Mouse (Mus musculus): ENCODE data around the gene Snrpb.

Snrpb gene

DNA sequence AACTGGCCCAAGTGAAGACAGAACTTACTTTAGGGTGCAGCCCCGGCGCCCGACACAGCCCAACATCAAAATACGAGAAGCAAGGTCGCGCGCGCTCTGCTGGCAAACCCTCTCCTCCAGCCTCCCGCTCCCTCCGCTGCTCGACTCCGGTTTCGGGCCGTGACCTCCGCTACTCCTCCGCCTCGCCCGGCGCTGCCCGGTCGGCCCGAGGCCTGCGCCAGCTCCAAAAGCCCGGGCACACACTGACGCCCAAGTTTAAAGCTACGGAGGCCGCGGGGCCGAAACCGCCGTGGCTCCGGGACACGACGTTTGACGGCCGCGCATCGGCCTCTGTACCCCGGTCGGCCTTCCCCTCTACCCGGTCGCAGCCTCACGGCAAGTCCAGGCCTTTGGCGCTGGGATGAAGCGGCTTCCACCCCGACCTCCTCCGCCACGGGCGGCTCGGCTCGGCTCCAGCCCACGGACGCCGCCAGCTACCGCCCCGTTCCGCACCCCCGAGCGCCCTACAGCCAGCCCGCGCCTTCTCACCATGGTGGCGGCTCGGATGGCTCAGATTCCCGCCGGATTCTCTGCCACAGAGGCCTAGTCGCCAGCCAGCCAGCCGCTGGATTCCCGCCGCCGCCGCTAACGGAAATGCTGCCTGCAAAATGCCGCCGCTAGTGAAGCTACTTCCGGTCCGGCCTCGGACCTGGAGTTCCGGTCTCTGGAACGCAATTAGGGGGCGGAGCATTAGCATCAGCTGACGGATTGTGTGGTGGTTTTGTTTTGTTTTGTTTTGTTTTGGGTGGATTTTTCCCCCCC is at the start of gene Snrpb:
Snrpb (minus strand) TSS at position 698 of the 801 bp plus-strand sequence.
- peak; percentile 83 to 89 for DNase-seq (ENCODE audit: low spot score in 2 of 2)

DNA sequence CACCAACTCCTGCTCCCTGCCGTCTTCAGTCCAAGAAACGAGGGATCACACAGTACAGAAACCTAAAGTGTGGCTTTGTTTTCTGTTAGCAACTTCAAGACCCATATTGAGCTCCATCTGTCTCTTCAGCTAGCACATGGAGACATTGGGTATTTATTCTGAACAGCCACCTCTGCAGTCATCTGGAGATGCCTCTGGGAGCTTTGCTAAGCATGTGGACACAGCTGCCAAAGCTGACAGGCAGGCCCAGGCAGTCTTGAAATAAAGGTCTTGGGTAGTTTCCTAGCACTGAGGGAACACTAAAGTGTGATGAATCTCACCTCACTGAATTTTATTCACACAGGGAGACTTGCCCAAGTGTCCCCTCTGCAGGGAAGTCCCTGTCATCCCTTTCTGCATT is 32.4 kb upstream of the Snrpb start:
- no peak for DNase-seq (ENCODE audit: low spot score in 2 of 2)

DNA sequence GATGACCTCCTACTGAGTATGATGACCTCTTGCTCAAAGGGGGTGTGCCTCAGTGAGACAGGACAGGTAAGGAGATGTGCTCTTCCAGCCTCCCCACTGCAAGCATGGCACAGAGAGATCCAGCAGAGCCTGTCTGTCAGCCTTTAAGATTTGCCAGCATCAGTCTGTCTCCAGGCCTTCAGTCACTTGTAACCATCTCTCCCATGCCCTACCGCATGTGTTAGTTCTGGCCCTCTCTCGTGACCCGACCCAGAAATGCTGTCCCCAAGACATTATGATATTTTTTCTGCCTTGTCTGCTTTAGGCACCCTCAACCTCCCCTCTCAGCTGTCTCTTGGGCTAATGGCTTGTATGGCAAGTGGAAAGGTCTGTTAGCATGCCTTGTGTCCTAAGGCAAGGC is 30.4 kb upstream of the Snrpb start:
- DNase-seq (ENCODE audit: low spot score in 2 of 2): no peak

DNA sequence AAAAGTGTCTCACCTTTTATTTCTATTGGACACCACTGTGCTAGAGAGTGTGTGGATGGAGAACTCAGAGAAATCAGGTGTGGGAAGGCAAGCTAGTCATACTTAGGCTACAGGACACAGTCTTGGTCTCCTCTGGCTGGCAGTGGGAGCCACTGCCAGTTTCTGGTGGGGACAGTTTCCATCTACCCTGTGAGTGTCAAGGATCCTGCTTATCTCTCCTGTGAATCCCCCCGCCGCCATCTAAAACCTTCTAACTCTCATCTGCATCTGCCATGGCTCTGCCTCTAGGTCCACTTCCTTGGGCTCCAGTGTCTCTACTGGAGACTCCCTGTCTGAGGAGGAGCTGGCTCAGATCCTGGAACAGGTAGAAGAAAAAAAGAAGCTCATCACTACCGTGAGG is 28.8 kb upstream of the Snrpb start:
- DNase-seq (ENCODE audit: low spot score in 2 of 2): no peak

DNA sequence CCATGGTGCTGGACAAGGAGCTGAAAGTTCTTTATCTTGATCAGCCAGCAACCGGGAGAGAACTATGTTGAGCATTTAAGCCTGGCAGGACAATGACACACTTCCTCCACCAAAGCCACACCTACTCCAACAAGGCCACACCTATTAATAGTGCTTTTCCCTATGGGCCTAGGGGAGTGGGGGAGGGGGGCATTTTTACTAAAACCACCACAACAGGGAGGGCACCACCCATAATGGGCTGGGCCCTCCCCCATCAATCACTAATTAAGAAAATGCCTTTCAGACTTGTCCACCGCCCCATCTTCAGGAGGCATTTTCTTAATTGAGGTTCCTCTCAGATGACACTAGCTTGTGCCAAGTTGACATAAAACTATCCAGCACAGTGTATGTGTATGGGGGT is 28.2 kb upstream of the Snrpb start:
- DNase-seq (ENCODE audit: low spot score in 2 of 2): no peak

DNA sequence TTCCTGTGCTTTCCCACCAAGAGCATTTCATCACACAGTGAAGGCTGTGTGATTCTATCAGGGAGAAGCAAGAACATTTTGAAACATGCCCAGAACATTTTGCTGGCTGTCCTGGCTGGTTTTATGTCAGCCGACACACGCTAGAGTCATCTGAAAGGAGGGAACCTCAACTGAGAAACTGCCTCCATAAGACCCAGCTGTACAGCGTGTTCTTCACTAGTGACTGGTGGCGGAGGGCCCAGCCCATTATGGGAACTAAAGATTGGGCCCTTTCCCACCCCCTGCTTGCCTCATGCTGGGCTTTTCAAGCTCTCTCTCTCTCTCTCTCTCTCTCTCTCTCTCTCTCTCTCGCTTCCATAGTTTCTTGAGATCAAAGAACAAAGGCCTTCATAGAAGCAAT is 21.8 kb upstream of the Snrpb start:
- no peak for DNase-seq (ENCODE audit: low spot score in 2 of 2)

DNA sequence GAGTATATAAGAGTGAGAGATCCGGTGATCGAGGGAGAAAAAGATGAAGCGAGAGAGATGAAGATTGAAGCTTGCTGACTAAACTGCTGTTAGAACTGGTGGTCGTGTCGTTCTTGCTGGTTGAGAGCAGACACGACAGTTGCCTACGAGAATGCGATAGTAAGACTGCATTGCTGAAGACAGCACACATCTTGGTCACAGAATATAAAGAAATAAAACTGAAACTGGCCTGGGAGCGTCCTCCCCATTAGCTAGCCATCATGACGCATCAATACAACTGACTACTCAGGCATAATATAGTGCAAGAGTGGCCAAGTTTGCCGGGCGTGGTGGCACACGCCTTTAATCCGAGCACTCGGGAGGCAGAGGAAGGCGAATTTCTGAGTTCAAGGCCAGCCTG is 15.7 kb upstream of the Snrpb start, which contains the start of gene Tmc2:
Tmc2 (plus strand) TSS at position 301 of the 400 bp plus-strand sequence.
- DNase-seq (ENCODE audit: low spot score in 2 of 2): no peak

DNA sequence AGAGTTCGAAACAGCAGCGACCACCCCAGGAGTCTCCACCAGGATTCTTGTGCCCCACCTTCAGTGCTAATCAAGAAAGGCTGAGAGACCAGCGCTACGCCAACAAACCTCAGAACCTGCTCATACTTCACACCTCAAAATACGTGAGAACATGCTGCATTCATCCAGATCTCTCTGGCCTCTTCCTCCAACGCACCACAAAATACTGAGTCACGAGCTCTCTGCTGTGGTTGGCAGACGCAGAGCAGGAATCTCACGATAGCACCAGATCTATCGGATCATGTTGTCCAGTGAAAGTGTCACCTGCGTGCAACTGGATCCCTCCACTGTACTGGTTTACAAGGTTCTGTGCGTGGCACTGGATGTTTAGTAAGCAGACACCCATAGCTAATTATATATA is 9.2 kb upstream of the Snrpb start:
- DNase-seq (ENCODE audit: low spot score in 2 of 2): no peak

DNA sequence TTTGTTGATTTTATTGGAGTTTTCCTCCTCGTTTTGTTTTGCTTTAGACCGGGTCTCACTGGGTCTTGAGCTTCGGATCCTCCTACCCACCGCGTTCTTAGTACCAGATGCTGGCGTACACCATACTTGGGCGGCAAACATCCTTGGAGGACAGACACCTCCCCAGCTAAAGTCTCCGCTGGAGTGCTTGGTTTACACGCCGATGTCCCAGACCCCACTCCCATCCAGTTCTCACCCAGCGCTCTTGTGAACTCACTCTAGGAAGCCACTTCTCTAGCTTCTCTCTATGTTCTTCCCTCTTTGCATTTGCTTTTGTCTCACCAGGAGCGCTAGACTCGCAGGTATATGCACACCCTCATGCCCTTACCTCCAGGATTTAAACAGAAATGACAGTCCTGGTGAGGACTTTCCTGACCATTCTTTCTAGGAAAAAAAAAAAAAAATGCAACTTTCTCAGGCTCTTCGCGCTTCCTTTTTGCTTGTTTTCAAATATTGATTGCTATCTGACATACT is 360 bp upstream of the Snrpb start:
- no peak for DNase-seq (ENCODE audit: low spot score in 2 of 2)

DNA sequence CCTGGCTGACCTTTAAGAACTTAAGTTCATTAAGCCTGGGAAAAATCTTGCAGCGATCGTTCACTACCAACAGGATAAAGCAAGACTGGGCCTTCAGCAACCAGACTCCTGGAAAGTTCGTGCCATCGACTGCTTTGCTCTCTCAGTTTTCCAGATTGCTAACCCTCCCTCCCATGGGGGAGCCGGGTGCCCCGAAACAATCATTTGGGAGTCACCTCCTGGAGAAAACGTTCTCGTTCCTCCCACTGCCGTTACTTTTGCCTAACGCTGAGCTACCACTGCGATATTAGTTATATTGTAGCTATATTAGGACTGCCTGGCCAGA is 860 bp downstream of the Snrpb start:
- no peak for DNase-seq (ENCODE audit: low spot score in 2 of 2)

DNA sequence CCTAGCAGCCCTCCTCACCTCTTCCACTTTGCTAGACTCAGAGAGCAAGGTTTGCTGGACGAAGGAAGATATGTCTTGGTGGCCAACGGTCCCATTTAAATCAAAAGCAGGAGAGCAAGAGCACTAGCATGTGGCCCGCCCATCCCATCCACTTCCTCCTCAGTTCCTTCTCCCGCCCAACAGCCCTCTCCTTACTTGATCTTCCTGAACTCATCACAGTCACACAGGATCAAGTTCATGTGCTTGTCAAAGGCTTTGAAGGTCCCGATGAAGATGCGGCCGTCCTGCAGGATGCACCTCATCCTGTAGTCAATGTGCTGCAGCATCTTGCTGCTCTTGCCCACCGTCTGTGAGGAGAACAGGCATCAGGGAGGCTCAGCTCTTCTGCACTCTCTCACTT is 2.4 kb downstream of the Snrpb start:
- DNase-seq (ENCODE audit: low spot score in 2 of 2): no peak

DNA sequence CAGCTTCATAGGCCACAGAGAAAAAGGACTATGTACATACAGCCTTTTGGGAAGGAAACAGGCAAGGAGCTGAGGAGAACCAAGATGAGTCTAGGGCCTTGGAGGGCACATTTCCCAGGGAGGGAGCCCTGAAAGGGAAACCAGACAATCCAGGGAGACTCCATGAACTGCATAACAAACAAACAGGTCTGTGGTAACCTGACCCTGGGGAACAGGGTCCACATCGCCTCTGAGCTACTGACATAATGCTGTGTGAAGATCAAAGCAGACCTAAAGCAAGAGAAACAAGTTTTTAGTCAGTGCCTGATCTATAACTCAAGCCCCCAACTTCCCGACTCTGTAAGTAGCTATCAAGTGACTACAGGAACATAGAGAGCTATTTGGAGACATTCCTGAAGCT is 7.5 kb downstream of the Snrpb start:
- DNase-seq (ENCODE audit: low spot score in 2 of 2): no peak

DNA sequence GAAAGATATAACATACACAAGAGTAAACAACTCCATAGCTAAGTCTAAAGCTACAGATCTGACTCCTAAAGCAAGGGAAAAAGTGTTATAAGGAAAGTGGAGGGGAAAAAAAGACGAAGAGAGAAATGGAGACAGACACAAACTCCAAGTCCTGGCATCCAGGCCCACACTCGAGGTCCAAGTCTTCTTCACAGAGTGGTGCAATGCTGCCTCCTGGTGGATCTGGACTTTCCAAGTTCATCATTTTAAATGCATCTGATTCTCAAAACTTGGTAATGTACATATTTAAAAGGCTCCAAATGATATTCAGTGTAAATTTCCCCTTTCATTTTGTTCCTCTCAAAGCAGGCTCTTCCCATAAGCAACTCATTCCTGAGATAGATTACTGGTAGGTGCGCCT is 11.3 kb downstream of the Snrpb start:
- peak in 1 of 2 experiments; percentile 26 for DNase-seq (ENCODE audit: low spot score in 2 of 2)

DNA sequence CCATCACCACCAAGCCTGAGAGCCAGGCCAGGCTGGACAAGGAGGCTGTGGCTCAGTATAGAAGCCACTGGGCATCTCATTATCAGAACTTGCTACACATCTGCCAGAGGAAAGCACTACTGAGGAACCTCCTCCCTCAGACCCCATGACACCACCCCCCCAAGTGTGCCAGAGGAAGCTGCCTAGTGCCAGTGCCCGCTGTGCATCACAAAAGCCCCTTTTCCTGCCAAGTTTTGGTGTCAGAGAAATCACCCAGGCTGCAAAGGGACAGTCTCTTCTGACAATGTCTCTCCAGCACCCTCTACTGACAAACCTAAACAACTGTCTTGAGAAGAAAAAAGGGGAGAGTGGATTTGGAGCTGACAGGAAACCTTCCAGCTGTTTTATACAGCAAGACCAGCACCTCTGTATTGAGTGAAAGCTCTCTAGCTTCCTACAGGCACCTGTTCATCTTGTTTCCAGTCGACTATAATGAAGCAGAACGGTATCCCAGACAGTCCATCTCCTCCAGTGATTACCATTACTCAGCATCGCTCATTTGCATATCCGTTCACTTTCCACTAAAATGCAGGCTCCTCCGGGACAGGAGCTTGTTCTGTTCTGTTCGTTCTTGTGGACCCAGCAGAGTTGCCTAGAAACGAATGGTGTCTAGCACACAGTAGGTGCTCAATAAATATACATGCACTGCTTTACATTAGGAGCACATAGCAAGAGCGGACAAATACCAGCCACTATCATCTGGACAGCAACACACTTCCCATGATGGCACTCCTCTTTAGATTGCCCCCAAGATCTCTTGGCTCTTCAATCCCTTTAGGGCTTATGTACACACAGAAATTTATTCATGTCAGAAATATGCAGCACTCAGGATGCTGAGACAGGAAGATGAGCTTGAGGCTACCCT is 12.6 kb downstream of the Snrpb start:
- no peak for DNase-seq (ENCODE audit: low spot score in 2 of 2)

DNA sequence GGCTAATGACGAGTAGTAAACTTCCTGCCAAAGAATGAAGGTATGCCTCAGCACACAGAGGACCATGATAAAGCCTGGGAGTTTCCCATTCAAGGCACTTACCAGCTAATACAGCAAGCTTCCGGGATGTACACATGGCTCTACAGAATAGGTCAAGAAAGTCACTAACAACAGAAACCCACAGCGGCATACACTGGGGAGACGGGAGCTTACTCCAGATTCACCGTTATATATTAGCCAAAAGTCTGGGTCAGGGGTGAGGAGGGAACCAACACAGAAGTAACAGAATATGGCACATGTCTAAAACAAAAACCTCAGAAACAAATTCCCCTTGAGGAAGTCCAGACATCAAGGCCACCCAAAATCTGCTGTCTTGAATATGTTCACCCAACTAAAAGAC is 16.5 kb downstream of the Snrpb start:
- DNase-seq (ENCODE audit: low spot score in 2 of 2): no peak

DNA sequence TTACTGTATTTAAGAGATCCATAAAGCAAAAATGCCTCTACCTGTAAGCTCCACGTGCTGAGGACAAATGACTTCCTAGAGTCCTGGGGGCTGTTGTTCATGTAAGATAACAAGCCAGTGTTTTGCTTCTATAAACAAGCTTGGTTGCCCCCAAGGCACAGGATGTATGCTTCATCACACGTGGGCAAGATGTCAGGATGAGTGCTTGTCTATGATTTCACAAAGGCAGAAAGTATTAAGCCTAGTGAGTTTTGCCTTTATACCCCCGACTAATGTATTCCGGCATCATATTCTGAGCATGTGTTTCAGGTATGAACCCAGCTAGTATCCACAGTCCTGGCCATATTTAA is 21.1 kb downstream of the Snrpb start:
- no peak for DNase-seq (ENCODE audit: low spot score in 2 of 2)

DNA sequence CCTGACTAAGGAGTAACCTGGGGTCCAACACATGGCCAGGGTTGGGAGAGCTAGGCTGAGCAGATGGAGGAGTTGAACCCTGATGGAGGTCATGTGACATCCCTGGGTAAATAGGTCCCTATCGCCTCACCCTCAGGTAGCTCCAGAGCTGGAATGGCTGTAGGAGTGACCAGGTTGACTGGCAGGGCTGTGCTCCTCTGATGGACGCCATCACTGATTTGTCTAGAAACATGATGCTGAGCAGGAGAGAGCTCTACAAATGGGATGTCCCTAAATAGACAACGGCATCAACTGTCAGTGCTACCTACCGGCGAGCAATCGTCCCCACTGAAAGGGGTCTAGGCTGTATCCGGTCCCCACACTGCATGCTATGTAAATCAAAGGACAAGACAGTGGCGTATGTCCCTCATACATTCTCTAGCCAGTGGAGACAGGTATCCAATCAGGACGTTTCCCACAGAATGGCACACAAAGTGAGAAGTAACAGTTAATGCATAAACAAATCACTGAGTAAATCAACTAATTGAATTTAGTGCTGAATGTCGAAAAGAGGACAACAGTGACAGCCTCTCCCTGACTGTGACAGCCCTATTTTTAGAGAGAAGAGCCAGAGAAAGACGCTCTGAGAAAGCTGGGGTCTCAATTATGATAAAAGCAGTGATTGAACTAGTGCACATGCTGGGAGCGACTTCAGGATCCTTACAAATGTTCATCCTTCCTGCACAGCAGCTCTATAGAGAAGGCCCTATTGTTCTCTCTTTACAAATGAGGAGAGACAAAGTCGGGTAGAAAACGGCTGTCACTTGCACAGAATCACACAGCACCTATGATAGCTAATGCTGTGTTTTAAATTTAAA is 21.7 kb downstream of the Snrpb start:
- no peak for DNase-seq (ENCODE audit: low spot score in 2 of 2)

DNA sequence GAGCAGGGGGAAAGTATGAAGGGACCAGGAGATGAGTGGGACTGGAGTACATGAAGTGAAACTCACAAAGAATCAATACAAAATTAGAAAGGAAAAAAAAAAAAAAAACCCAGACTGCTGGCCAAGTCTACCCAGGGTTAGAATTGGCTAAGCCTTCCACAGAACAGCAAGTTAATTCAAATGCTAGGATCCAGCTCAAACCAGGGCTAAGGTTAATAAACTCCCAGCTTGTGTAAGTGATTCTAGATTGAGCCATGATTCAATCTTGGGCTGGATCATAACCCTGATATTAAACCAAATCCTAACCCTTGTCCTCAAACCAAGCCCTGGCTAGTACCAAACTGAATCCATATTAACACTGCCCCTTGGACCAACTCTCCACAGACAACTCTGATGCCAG is 23.4 kb downstream of the Snrpb start:
- no peak for DNase-seq (ENCODE audit: low spot score in 2 of 2)

DNA sequence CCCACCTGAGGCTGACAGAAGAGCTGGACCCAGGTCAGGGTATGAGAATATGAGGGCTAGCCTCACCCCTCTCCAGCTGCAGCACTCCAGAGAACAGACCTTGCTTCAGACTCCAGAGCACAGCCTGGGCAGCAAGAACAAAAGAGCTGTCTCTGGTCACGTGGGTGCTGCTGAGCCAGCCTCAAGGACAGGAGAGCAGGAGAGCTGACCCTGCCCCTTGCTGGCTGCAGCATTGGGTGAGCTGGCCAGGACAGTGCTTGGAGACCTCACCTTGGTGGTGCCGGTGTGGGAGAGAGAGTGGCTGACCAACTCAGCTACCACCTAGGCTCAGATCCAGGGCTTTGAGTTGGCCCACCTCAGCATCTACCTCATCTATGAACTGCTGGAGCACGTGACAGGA is 24.0 kb downstream of the Snrpb start:
- DNase-seq (ENCODE audit: low spot score in 2 of 2): no peak

DNA sequence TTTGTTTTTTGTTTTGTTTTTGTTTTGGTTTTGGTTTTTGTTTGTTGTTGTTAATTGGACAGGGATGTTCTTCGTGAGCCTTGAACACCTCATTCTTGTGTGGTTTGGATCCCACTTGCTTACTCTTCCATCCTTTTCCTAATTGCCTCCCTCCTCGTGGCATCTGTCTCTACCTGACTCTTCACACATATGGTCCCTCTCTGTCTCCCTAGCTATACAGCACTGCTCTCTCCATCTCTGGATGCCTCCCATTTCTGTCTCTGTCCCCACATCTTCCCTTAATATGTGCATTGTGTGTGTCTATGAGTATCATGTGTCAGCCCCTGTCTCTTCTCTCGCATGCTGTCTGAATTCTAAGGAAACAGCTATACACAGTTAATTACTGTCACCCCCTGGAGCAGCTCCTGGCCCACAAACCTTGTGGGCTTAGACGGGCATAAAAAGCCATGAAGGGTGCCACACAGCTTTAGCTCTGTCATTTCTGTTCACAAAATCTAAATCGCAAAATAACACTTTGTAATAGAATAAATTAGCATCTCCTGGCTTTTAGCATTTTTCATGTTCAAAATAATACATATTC is 33.0 kb downstream of the Snrpb start:
- no peak for DNase-seq (ENCODE audit: low spot score in 2 of 2)

DNA sequence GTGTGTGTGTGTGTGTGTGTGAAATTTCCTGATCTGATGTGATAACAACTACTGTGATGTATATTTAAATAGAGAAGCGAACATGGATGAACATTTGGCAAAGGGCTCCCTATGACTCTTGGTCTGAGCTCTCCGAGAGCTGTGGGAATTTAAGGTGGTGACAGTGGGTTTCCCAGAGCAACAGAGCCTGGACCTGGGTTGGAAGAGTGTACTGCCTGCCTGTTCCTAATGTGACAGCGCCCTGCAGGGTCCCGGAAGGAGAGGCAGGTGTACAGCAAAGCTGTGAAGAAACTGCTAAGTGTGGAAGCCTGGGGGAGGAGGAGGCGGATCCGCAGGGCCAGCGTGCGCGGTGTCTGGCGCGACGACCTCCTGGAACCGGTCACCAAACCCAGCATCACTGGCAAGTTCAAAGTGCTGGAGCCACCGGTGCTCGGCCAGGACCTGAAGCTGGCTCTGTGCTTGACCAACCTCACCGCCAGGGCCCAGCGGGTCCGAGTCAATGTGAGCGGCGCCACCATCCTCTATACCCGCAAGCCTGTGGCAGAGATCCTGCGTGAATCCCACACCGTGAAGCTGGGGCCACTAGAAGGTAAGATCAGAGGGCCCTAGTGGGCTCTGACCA is 34.4 kb downstream of the Snrpb start:
- no peak for DNase-seq (ENCODE audit: low spot score in 2 of 2)

All from urinary bladder, postnatal 36 days (tissue).